Mouse (Mus musculus): ENCODE measurements at regions not wholly inside any gene's neighbourhood (a gene's known extent, or its start where the extent isn't known, plus 50 kb on each side); places are given as distances from the start of the nearest gene placed in this dataset.

DNA sequence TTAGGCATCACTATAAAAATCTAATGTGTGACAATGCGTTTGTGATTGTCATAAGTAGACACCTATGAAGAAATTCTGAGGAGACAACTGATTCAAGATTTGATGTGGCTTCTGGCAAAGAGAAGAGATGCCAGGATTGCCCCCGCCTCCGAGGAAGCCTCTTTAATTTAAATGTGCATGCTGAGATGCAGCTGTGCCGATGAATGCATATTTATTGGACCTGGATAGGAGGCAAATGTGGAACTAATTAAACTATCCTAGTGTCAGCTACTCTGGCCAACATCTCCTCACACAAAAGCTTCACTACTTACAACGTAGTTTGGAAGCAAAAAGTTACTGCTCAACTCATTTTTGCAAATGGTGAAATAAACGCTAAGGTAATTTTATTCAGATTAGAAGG lies 173.4 kb upstream of the Dph6 start:
- DNase-seq (ENCODE audit: low spot score in 2 of 2) = no peak

- DNase-seq (ENCODE audit: low spot score in 2 of 2) = no peak
Measured at GRCm38 (mm10) chr2:114835694-114836093, 180.9 kb upstream of the Dph6 start.

GRCm38 (mm10) chr2:114843696-114844388 lies 189.1 kb upstream of the Dph6 start:
- DNase-seq (ENCODE audit: low spot score in 2 of 2) = no peak

DNA sequence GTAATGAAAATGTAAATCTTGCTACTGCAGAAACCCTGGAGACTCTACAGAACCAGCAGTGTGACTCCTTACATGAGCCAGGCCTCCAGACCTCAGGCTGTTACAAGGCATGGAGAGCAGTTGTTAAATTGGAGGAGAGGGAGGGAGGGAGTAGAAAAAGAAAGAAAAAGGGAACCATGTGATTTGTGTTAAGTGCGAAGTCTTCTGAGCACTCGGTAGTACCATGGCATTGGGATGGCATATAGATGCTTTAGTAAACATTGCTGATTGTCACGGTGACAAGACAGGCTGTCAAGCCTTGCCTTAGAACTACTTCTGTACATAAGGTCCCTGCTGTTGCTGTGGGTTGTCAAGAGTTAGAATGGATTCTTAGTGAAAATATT lies 189.6 kb upstream of the Dph6 start:
- DNase-seq (ENCODE audit: low spot score in 2 of 2) = no peak

DNA sequence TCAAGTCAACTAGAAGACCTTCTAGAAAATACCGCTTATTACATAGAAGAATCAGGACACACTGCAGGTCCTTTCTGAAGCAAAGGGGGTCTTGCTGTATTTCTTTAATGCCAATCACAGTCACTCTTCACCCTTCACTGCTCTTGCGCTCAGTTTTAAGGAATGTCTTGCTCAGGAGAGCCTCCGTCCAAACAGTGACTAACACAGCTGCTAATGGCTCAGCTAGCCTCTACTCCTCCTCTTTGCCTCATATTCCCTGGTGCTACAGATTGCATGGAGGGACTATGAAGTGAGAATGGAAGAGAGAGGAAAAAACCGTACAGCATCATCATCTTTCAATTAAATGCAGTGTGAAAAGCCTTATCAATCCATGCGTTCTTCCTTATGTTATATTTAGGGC lies 193.7 kb upstream of the Dph6 start:
- DNase-seq (ENCODE audit: low spot score in 2 of 2) = no peak

DNA sequence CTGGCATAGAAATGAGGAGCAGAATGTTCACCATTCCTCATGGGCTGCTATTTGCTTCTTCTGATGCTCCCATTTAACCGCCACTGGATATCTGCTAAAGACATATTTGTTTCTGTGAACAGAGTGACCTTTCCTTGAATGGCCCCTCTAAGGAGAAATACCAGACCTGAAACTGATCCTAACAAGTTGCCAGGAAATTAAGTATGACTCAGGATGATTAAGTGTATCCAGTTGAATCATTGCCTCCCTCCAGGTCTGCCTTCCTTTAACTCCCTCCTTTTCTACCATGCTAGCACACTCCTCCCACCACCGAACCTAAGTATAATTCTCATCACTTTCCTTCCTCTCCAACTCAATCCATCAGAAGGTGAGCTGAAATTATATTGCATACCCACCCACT lies 194.2 kb upstream of the Dph6 start:
- DNase-seq (ENCODE audit: low spot score in 2 of 2) = no peak

- DNase-seq (ENCODE audit: low spot score in 2 of 2) = peak in 1 of 2 experiments; percentile 26
Measured at GRCm38 (mm10) chr2:114853715-114854530, 199.2 kb upstream of the Dph6 start.

- no peak for DNase-seq (ENCODE audit: low spot score in 2 of 2)
Measured at GRCm38 (mm10) chr2:114872272-114872671, 217.5 kb upstream of the Dph6 start.

- no peak for DNase-seq (ENCODE audit: low spot score in 2 of 2)
Measured at GRCm38 (mm10) chr2:114873090-114873489, 218.3 kb upstream of the Dph6 start.

DNA sequence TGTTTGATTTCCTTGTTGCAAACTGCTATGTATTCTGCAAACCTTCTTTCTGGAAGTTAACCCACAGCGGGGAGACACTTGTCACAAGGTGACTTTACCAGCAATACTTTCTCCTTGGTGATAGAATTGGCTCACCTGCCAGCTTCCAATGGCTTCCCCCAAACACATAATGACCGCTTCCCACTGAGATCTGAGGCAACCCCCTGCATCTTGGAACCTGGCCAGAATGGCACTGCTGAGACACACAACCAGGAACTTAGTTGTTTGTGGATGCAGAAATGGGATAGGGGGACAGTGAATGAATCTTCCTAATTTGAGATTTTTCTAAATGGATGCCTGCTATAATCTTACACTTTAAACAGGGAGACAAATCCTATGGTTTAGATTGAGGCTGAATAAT lies 224.3 kb upstream of the Dph6 start:
- no peak for DNase-seq (ENCODE audit: low spot score in 2 of 2)

- no peak for DNase-seq (ENCODE audit: low spot score in 2 of 2)
Measured at GRCm38 (mm10) chr2:114879784-114880183, 225.0 kb upstream of the Dph6 start.

DNA sequence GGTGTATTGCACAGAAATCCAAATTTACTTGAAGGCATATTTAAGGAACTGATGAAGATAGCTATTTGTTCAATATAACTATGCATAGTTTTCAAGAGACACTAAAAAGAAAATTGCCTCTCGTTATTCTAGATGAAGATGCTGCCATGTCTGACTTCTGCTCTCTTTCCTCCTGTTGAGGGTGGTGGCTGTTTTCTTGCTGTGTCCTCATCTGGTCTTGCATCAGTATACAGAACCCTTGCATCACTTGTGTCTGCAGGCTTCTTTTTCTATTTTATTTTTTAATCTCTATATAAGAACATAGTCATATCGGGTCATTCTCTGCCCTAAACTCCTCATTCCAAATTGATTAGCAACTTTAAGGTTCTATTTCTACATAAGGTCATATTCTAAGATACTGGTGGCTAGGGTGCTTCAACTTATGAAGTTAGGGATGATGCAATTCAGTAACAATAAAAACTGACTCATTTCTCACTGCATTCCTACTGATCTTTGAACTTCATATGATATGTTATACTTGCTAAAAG lies 231.0 kb upstream of the Dph6 start:
- no peak for DNase-seq (ENCODE audit: low spot score in 2 of 2)

- DNase-seq (ENCODE audit: low spot score in 2 of 2) = no peak
Measured at GRCm38 (mm10) chr2:114898812-114899211, 244.0 kb upstream of the Dph6 start.

DNA sequence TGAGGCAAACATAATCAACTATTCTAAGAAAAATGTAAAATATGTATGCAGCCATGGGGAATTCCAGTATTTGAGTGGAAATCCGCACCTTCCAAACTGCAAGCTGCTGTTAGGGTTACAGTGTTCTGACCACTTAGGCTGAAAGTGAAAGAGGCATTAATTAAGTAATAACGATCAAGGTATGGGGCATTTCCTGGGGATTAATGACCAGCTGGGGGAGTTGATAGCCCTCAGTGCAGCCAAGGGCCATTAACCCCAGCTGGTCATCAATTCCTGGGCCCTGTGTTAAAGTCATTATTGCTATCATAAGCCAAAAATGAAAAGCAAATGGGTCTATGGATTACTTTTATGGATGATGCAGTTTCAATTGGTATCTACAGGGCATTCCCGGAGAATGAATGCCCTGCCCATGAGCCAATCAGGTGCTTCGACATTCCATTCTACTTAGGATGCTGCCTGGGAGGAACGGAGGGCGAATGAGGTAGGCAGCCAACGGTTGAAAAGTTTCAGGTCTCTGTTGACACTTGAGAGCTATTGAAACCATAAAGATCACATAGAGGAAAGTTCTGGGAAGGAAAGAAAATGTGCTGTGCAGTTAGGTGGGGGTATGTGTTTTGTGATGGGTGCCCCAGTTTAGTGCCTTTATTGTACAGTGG lies 257.2 kb upstream of the Dph6 start:
- no peak for DNase-seq (ENCODE audit: low spot score in 2 of 2)

GRCm38 (mm10) chr2:114915025-114915690 lies 260.4 kb upstream of the Dph6 start:
- no peak for DNase-seq (ENCODE audit: low spot score in 2 of 2)

DNA sequence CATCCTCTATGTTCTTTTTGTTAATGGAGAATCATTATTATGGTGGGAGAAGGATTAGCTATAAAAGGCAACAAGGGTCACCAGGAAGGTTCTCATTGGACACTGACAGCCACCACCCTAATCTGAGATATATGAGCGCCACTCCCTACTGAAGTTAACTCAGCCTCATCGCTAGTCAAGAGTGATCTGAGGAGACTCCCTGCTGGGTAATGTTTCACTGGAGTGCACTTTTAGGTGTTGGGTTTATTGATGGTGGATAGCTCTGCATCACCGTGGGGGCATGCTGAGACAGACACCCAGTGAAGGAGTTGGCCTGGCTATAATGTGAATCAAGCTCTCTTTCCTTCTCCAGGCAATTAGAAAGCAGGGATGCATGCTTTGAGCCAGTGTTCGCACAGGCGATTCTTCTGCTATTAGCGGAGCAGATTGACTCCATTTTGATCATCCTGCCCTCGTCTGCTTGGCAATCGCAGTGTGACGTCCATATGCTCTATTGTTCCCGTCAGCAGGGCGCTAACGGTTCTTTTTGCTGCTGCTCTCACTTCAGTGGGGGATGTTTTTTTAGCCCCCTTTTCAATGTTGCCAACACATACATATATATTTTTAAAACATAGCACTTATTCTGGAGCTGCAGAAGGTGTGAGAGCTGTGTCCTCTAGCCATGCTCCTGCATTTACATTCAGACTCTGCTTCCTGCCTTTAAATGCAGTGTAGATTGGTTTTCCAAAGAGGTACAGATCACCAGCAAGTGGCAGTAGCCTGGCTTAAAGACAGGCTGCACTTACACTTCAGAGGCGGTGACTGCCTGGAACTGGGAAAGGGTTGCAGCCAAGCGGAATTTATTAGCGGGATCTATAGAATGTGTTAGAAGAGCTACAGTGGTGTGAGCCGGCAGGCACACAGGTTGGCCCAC lies 263.9 kb upstream of the Dph6 start:
- DNase-seq (ENCODE audit: low spot score in 2 of 2) = no peak

- no peak for DNase-seq (ENCODE audit: low spot score in 2 of 2)
Measured at GRCm38 (mm10) chr2:114923911-114924310, 269.1 kb upstream of the Dph6 start.

DNA sequence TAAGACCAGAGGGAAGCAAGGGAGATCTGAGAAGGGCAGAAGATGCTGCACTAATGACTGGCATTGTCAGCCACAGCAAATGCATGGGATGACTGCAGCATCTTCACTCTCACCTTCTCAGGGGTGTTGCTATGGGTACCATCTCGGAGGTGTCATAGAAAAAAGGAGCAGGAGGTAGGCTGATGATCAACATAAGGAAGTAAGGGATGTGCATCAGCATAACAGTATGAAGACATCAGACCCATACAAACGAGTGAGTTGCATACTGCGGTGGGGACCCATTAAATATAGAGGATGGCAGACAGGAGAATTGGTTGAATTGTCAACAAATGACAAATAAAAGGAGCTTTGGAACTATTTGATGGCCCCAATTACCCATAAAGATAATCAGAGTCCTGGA lies 280.7 kb upstream of the Dph6 start:
- DNase-seq (ENCODE audit: low spot score in 2 of 2) = no peak

DNA sequence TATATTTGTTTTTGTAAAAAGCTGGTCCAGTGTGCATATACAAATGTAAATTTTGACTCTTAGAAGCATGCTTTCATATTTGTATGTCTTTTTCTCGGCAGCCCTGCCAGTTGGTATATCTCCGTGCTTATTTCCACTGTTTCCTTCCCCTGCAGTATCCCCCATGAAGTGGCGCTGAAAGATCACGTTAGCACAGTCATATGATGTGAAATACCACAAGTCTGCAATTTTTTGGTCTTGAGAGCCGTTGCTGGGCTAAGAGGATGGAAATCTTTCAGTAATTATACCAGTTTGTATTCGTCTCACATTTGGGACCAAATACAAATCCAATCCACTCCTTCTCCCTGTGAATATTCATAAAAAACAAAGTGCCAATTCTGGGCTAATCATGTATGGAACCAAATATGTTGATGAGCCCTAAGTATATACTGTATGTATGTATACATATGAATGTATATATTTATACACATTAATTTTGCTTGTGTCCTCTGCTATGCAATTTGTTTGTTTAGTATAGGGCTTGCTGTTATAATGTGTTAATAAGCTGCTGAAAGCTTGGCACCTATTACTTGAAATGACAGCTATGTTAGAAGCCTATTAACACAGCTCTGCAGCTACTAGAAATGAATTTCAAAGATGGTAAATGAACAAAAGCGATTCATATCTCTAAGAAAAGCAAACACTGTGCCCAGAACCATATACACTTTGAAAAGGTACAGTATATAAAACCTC lies 283.8 kb upstream of the Dph6 start:
- DNase-seq (ENCODE audit: low spot score in 2 of 2) = no peak

- DNase-seq (ENCODE audit: low spot score in 2 of 2) = no peak
Measured at GRCm38 (mm10) chr2:114966111-114966510, 311.3 kb upstream of the Dph6 start.

Data from spleen, postnatal 10 days (tissue).